Mouse (Mus musculus) kidney, adult 8-10 months (tissue): Measurements from ENCODE around the gene Gm20431.
"Not testable (repeated sequence)": the region's sequence is repeated elsewhere in the genome, so short reads cannot be mapped to it uniquely, and the experiment has no call there.

ENCODE experiments used
- DNase-seq, 2 experiments: peaks; one replicate each; pipeline ENCODE4 v3.0.0; 2022

Gene Gm20431

GRCm38 (mm10) chr2:167659177-167659846 is 2.0 kb downstream of the Gm20431 start:
- DNase-seq: peak in 1 of 2 experiments; percentile 42

- no peak for DNase-seq
These were observed 2.6 kb downstream of the Gm20431 start for GRCm38 (mm10) chr2:167658712-167659111.

DNA sequence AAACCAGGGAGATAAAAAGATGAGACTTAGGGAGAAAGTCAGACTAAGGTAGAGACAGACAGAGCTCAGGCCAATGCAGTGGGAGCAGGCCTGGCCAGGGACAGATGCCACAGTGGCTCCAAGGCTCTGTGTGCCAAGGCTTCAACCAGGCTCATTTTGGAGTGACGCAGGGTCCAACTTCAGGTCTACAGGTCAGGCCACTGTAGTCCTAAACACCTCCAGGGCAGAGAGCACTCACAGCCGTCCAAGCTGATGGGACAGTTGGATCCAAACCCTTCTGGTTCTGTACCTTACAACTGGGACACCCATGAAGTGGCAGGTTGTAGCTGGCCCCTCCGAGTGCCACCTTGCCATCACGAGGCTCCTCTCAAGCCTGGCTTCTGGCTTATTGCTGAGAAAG is 3.3 kb downstream of the Gm20431 start:
- no peak for DNase-seq

- DNase-seq: peak; percentile 43 to 54
These were observed 4.4 kb downstream of the Gm20431 start for GRCm38 (mm10) chr2:167656629-167657478.

- DNase-seq: peak in 1 of 2 experiments; percentile 55
These were observed 6.2 kb downstream of the Gm20431 start for GRCm38 (mm10) chr2:167654911-167655600.

DNA sequence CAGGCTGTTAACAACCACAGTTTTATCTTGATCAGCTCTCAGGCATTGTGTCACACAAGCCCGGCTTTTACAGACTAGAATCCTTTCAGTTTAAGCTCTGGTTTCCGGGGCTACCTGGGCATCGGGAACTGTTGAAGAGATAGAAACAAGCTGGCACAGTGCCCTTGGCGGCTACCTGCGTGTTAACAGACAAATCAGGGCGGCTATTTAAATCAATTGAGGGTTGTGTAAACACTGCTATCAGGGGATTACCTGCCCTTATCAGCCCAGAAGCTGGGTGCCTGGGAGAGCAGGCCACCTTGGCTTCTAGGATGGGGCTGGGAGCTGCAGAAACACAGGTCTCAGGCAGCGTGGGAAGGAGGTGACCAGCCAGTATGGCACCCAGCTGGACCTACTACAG is 8.6 kb downstream of the Gm20431 start:
- no peak for DNase-seq

DNA sequence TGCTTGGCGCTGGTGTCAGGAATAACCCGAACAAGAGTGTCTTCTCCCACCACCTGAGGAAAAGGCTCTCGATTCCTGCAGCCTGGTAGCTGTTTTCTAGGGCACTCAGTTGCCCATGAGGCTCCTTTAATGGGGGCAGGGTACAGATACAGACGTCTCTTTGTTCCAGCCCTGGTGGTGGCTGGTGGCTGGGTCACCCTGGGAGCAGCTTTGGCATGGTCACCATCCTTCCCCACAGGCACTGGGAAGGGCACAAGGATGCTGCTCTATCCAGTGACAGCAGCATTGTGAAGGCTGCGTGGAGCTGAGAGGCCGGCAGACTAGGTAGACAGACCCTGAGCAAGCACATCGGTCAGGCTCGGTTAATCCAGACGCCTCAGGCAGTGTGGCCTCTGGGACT is 9.7 kb downstream of the Gm20431 start:
- DNase-seq: no peak

DNA sequence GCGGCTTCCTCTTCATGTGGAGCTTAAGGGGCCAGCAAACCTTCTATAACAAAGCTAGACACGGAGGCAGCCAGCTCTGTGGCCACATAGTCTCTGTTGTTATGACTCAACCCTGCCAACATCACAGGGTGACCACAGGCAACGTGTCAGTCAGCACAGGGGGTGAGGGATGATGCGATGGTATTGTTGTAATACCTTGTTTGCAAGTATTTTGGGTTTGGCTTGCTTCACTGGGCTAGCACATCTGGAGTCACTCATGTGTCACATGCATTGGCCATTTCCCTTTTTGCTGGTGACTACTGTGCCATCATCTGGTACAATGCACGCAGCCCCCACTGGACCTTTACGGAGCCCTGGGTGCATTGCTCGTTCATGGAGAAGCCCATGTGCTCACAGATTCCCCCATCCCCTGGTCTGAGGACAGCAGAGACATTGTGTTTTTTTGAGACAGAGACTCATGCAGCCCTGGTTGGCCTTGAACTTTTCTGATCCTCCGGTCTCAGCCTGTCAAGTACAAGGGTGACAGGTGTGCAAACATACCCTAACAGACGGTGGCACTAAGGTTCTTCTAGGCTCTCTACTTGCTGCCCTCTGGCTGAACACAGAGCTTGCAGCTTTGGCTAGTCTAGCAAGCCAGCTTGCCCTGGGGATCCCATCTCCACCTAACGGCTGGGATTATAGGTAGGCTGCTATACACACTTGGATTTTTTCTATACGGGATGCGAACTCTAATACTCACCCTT is 11.8 kb downstream of the Gm20431 start:
- DNase-seq: no peak

DNA sequence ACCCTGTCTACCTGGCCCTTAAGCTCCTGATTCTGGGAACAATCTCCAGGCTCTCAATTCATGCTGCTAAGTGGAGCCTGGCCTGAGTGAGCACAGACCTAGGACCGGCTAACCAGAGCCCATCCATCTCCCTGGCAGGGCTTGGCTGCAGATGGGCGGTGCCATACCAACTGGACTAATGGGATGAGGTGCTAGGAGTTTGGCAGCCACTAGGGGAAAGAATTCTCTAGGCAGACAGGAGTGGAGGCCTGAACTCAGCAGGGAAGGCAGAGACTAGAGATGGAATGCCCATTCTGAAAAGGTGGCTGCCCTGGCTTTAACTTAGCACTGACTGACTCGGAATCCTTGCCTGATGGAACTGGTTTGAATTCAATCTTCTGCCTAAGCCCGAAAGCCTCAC is 14.9 kb downstream of the Gm20431 start:
- no peak for DNase-seq

GRCm38 (mm10) chr2:167643356-167644052 is 17.8 kb downstream of the Gm20431 start:
- not testable (repeated sequence) for DNase-seq

GRCm38 (mm10) chr2:167642164-167642563 is 19.1 kb downstream of the Gm20431 start:
- DNase-seq: peak in 1 of 2 experiments; percentile 47

DNA sequence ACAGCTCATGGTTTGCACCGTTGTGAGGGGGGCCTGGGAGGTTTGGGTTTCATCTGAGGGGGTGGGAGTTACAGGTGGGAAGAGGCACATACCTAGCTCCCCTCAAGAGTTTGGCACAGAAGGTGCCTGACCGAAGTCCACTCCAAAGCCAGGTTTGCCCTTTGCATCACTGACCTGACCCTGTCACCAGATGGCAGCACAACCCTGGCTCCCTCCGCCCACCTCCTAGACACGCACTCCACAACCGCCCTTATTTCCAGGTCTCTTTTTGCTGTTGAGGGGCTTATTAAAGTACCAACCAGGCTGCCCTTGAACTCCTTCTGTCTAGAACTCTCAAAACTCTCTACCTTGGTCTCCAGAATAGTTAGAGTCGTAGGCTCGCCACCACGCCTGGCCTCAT is 20.0 kb downstream of the Gm20431 start:
- peak; percentile 70 to 86 for DNase-seq

DNA sequence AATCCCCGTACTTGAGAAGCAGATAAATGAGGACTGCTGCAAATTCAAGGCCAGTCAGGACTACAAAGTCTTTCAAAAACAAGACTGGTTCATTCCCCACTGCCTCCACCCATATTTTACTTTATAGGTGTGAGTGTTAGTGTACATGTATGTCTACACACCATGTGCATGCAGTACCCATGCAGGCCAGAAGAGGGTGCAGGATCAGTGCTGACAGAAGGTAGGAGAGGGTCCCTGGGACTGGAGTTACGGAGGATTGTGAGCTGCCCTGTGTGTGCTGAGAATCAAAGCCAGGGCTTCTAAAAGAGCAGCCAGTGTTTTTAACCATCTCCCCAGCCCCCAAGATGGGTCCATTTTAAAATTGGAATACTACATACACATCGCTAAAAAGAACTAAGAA is 21.0 kb downstream of the Gm20431 start:
- DNase-seq: peak in 1 of 2 experiments; percentile 56

DNA sequence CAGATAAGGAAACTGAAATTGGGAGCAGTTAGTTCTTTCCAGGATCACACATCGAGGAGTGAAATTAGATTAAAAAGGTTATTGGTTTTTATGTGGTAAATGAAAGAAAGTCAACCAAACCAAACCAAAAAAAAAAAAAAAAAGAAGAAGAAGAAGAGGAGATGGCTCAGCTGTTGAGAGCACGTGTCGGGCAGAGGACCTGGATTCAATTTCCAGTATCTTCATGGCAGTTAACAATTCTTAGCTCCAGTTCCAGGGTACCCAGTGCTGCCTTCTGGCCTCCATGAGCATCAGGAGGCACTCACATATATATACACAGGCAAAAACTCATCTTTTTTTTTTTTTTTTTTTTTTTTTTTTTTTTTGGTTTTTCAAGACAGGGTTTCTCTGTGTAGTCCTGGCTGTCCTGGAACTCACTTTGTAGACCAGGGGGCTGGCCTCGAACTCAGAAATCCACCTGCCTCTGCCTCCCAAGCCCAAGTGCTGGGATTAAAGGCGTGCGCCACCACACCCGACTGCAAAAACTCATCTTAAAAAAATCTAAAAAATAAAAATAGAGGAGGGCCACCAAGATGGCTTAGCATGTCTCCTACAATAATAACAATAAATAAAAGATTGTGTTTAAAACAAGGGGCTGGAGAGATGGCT is 26.3 kb downstream of the Gm20431 start:
- DNase-seq: no peak

GRCm38 (mm10) chr2:167634338-167634770 is 26.9 kb downstream of the Gm20431 start:
- peak; percentile 96 to 97 for DNase-seq

DNA sequence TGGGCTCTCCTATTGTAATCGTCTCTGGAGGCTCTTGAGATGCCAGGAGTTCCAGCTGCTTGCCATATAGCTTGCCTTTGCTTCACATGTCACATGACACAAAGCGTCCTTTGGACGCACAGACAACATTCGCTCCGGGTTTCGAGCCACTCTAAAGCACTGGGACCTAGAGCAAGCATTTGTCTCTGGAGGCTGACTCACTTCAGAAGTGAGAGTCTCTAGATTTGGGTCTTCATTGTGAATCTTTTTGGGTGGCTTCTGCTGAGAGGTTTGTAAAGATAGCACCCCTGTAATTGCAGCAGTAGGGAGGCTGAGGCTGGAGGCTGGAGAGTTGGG is 27.8 kb downstream of the Gm20431 start:
- no peak for DNase-seq

- DNase-seq: no peak
These were observed 28.4 kb downstream of the Gm20431 start for GRCm38 (mm10) chr2:167632731-167633536.

DNA sequence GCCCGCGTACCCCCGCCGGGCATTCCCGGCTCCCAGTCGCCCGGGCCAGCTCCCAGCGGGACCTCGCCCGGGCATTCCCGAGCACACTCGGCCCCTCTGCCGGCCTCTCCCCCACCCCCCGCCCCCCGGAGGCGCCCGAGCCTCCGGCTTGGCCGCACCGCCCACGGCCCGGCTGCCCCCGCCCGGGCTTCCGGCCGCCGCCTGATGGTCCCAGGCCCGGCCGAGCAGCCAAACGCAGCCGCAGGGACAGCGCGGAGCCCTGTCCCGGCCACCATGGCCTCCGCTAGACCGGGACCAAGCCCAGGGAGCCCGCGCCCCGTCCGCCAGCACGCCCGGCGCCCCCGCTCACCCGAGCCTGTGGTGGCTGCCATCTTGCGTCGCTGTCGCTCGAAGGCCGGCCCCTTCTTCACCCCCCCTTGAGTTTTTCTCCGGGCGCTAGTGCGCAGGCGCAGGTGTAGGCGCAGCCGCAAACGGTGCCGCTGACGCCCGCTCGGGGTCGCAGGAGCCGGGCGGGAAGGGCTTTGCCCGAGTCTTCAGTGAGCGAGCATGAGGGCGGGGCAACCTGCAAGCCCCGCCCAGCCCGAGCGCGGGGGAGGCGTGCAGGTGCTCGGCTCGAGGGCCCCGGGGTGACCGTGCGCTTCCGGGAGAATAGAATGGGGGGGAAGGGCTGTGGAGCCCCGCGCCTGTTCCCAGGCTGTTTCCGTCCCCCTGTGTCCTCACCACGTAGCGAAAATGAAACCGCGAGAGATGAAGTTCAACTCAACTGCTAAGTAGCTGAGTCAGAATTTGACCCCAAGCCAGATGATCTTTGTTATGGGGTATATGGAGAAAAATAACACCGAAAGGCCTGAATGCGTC is 29.5 kb downstream of the Gm20431 start, which contains the start of gene Ube2v1:
Gene Ube2v1, minus strand, starts transcription at position 505 of the 858 bp plus-strand sequence.
- DNase-seq: peak; percentile 97

DNA sequence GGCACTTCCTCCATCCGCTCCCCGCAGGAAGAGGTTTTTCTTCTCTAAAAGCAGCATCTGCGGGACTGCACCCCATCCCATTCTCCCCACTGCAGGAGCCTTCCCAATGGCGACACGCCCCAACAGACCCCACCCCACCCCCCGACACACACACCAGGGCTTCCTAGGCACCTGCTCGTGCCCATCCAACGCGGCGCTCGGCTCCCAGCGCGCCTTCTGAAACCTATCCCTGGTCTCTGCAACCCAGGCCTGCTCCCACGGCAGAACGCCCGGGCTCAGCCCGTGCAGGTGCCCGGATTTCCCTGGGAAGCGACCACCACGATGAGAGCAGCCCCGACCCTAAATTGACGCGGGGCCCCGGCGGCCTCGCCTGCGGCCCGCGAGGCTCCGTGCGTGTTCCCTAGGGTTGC is 30.1 kb downstream of the Gm20431 start:
- peak in 1 of 2 experiments; percentile 35 for DNase-seq

DNA sequence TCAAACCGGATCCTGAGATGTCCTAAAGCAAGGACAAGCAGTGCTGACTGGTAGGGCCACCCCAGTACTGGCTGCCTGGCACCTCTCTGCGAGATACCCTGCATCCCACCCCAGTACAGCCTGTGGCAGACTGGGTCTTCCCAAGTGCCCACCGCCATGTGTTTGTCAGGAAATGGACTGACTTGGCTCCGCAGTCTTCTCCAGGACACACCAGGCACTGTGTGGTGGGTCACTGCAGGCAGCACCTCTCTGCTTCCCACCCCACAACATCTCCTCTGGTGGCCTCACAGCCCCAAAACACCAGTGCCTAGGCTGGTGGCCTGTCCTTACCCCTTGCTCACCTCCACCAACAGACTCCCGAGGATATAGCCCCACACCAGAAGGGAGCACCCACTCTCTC is 30.9 kb downstream of the Gm20431 start:
- DNase-seq: no peak
